Mouse (Mus musculus): ENCODE measurements at regions not wholly inside any gene's neighbourhood (a gene's known extent, or its start where the extent isn't known, plus 50 kb on each side); places are given as distances from the start of the nearest gene placed in this dataset.

DNA sequence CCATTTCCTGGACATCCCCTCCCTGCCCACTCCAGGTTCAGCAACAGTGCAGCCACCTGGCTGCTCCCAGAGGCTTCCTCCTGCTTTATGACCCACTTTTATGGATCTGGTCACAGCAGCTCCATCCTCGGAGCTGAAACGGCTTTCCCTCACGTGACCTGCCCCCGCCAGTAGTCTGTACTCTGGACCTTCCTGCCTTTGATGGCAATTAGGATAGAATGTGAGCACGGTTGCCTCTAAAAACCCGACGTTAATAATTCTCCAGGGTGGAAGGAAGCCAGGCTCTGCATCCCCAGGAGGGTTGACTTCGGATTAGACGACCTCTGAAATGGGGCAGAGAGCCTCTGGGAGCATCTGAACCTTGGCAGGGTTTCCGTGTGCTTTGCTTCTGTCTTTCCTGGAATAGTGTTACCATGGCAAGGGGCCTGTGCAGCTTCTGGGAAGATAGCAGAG, 214.0 kb downstream of the Gadd45g start:
- DNase-seq: peak; percentile 15

DNA sequence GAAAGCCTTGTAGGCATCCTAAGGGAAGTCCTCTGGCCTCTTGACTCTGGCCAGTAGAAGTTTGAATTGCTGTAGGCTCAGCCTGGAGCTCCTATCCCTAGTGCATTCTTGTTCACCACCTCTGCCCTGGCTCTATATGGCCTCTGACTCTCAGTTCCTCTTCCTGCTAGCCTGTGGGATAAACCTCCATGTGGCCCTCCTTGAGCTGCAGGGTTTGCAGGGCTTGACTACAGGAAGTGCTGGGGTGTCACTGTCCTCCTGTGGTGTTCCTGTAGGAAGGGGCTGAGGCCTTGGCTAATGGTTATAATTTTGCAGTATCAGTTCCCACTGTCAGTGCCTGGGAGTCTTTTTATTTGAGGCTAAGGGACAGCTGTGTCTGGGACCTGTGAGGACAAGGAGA, 215.0 kb downstream of the Gadd45g start:
- no peak for DNase-seq

DNA sequence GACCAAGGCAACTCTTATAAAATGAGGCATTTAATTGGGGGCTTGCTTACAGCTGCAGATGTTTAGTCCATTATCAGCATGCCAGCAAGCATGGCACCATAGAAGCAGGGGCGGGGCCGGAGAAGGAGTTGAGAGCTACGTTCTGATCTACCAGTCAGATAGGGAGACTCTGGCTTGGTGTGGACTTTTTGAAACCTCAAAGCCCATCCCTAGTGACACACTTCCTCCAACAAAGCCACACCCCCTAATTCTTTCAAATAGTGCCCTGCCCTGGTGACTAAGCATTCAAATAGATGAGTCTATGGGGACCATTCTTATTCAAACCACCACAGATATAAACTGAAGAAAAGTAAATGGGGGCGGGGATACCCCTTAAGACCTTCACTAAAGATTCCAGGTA, 215.4 kb downstream of the Gadd45g start:
- no peak for DNase-seq

DNA sequence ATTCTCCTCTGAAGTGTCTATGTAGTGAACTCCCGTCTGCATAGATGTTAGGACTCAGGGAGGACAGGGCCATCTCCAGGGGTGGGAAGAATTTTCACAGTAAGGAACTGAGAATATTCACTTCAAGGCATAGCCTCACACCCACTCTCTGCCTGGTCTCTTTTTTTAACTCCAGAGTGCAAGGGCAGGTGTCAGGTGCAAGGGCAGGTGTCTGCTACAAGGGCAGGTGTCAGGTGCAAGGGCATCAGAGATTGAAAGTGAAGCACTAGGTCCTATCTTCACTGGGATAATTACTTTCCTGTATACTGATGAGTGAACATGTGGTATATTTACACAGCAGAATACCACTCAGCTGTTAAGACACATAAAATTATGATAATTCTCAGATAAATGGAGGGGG, 216.1 kb downstream of the Gadd45g start:
- no peak for DNase-seq

DNA sequence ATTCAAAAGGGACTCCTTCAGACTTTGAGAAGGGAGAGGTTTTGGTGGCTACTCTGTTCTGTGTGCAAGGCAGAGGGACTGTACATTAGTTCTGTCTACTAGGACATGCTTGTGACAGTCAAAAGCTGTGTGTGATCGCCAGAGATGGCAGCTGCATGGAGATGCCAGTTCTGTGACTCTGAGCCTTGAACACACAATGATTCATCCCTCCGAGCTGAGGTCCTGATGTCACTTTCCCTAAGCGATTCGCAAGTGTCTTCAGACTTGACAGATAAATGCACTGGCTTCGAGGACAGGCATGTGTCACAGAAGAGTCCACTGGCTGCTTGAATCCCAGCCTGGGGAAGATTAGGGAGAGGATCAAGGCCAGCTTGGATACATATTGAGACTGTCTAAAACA, 218.8 kb downstream of the Gadd45g start:
- no peak for DNase-seq

DNA sequence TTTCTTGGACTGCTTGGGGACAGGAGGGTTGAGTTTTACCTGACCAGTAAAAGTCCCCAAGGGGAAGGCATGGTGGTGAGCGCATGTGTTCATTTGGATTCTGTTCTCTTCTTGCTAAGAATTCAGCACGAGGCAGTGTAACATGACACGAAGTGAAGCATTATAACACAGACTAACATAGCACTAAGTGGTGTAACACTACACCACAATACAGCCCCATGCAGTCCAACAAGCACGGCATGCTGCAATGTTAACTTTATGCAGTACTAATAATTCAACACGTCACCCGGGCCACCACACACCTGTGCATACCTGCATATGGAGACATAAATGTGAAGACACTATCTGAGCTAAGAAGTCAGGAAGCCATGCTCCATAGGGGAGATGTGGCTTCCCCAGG, 219.2 kb downstream of the Gadd45g start:
- no peak for DNase-seq

DNA sequence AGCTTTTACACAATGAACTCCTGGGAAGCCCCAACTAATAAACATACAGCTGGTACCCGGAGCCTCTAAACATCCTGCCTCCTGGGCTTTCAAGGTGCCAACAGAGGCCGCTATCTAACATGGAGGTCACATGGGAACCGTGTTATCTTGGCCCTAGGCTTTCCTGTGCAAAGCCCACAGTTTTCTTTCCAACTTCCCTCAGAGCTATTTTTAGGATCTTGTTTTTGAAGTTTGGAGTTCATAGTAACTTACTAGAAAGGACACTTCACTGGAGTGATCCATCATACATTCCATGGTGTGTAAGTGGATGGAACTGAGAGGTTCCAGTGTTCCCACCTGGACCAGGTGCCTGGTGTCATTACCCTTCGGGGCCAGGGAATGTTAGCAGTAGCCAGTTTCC, 220.6 kb downstream of the Gadd45g start:
- no peak for DNase-seq

DNA sequence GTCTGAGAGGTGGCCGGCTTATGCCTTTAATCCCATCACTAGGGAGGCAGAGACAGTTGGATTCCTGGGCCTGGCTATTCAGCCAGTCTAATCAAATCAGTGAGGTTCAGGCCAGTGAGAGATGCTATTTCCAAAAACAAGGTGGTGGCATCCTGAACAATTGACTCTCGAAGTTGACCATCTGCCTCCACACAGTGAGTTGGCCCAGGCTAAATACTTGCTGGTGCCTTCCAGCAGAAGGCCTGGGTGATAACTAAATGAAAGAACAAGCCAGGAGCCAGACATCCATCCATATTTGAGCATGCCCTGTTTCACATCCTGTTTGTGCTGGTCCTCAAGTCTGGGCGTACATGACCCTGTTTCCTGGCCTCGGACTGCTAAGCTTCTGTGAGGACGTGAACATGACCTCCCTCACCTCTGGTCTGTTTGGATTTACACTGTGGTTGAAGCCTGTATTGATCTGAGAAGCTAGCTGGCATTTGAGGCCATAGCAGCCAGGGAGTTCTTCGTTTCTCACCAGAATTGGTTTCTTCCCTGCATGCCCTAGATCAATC, 222.5 kb downstream of the Gadd45g start:
- DNase-seq: no peak

DNA sequence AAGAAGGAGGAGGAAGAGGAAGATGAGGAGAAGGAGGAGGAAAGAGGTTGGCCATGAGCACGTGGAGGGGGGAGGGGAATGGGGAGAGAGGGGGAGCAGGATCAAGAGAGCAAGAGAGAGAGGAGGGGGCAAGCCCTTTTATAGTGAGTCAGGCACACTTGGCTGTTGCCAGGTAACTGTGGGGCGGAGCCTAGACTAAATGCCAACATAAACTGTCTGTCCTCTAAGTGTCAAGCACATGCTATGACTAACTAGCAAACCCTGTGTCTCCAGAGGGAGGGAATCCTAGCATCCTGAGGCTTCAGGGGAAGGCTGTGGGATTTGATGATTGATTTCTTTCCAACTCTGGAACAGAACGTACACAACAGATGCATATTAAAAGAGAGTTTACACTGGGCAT, 223.2 kb downstream of the Gadd45g start:
- DNase-seq: no peak

DNA sequence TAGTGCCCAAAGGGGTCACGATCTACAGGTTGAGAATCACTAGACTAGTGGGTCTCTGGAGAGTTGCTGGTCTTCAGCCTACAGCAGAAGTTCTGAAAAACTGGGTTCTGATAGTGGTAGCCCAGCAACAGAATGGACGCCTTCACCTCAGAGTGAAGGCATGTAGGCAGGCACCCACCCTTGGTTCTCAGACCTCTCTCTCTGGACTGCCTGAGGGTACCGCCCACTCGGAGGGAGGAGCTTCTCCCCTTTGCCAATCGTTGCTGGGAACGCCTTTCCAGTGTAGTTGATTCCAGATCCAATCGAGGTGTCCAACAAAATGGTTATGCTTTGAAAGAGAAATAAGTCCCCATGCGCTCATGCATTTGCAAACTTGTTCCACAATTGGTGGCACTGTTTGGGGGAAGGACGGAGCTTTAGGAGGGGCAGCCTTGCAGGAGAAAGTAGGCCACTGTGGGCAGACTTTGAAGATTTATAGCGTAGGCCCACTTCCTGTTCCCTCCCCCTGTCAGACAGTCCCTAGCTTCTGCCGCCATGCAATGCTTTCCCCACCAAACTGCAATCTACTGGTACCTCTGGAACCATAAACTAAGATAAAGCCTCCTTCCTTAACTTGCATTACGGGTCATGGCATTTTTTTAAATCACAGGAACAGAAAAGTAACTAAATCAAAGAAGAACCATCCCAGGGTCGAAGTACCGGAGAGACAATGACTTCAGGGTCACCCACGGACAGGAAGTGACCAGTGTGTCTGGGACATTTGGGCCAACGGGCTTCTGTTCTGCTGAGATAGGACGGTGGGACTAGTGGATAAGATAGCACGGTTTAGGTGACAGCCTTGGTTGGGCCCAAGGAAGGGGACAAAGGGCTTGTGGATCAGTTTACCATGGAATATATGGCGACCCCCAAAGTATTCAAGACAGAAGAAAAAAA, 224.5 kb downstream of the Gadd45g start:
- DNase-seq: no peak

DNA sequence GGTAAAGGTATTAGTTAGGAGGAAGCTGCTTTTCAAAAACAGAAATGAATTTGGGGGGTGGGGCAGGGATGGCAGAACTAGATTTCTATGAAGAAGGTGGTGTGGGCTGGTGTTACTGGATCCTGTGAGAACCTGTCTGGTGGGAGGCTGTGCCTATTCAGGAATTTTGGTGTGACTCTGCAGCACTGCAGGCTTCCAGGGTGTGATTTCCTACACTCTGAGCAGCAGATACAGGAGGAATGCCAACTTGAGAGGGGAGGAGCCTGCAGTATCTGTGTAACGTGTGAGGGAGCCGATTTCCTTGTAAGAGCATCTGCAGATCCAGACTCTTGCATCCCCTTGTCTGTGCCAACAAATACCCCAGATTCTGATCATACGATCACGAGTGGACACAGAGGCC, 231.1 kb downstream of the Gadd45g start:
- DNase-seq: no peak

DNA sequence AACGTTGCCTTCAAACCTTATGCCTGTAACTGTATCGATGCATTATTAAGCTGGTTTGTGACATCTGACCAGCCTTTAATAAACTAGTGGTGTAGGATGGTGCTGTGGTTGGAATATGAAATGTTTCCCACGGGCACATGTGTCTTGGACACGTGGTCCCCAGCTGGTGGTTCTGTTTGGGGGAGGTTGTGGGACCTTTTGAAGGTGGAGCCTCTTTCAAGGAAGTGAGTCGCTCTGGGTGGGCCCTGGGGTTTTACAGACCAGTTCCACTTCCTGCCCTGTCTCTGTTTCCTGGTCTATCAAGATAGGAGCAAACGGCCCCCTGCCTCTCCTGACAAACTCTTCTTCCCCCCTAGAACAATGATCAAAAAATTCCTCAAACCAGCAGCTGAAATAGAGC, 232.1 kb downstream of the Gadd45g start:
- DNase-seq: no peak

DNA sequence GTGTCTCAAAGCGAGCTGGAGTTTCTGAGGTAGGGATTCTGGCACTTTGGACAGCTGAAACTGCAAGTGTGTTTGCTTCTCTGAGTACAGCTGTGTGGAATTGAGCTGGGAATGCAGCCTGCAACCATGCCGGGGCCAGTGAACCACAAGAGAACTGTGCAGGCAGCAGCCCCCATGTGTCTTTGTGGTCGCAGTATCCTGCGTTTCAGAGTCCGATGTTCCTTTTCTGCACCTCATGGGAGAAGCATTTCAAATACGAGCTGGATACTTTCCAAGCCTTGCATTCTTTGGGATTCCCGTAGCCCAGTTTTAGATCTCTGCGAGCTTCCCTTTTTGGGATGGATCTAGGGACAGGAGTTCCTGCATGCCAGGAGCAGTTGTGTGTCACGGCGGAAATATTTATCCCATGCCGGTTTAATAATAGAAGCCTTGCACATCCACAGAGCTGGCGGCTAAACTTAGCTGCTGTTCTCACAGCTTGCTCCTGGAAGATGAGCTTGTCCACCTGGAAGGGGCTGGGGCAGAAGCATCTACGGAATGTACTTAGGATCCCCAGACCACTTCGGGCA, 233.3 kb downstream of the Gadd45g start:
- DNase-seq: no peak

DNA sequence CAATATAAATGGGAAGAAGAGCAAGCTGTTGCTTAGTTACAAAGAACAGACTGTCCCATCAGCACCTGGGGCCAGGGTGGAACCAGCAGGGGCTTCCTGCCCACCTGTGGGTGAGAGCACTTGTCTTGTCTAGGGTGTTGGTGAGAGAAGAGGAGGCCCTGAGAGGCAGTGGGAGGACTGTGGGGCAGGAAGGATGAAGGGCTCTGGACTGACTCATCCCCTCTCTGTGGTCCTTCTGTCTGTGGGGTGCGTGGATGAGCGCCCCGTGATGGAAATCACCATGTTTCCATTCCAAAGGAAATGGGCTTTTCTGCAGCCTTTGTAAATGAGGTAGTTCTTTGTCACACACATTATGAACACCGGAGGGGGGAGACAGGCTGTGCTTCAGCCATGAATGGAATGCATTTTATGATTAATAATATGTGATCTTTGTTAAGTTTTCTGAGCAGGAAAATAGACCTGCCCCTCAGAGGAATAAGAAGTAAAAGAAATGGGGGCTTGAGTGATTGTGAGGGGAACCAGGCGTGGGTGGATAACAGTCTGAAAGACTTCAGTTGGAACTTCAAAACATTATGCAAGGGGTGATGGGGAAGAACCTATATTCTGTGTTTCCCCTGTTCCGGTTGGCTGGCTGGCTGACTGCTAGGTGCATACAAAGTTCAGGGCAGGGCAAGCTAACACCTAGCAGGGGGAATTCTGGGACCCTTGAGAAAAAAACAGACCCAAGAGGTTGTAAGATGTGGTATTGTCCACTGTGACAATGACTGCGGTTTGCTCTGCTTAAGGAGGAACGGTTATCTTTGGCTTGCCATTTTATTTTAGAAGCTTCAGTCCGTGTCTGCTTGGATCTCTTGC, 237.3 kb downstream of the Gadd45g start:
- no peak for DNase-seq

DNA sequence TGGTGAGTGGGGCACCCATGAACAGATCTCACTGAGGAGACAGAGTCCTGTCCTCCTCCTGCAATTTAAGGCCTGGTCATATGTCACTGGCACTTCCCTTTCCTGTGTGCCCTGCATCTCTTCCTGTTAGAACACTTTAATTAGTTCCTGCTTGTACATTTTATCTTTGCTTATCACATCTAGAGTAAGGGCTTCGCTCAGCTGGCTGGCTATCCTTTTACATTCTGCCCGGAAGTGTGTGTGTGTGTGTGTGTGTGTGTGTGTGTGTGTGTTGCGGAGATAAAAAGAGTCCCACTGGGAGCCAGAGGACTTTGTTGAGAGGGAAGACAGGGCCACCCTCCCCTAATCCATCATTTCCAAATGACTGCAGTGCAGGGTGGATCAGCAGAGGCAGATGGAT, 238.6 kb downstream of the Gadd45g start:
- DNase-seq: no peak

DNA sequence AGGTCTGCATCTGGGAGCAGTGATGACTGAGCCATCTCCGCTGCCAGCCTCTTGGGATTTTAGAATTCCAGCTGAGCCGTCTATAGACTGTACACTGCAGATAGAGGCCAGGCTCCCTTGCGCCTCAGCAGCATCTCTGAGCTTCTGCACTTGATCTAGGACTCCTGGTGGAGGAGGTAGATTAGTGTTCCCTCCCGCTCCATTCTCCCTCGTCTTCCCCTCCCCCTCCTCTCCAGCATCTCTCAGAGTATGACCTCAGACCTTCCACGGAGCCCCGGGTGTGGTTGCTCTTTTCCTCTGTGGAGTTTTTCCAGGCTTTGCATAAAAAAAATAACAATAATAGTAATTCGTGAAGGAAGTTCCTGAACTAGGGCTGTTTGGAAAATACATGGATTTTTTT, 241.8 kb downstream of the Gadd45g start:
- DNase-seq: no peak

DNA sequence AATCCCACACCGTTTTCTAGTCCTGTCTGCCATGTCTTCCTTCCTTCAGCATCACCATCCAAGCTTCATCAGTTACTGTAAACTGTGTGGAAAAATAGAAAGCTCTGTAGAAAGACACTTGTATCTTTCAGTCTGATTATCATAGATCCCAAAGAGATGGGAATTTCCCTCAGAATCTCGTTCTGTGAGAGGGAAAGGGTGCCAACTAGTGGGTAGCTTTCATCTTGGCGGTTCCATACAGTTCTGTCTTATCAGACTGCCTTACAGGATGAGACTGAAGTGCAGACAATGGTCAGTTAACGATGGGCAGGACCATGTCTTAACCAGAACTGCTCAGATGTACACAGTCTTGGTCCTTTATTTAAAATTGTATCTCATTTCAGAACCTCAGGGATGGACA, 243.9 kb downstream of the Gadd45g start:
- no peak for DNase-seq

DNA sequence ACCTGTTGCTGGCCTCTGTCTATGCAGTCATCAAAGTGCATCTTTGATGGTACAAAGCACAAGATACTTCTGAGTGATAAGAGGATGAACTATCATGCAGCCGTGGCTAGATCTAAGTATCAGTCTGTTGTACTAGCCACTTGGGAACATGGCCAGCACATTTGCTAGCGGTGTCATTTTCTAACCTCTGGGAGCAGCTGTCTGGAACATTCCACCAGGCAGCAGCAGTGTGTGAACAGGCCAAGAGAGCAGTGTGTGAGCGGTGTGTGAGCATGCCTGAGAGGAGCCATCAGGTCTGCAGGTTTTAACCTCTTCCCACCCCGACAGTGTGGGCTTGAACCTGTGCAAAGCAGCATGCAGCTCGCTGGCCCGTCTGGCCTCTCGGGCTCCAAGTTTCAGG, 248.3 kb downstream of the Gadd45g start:
- no peak for DNase-seq

DNA sequence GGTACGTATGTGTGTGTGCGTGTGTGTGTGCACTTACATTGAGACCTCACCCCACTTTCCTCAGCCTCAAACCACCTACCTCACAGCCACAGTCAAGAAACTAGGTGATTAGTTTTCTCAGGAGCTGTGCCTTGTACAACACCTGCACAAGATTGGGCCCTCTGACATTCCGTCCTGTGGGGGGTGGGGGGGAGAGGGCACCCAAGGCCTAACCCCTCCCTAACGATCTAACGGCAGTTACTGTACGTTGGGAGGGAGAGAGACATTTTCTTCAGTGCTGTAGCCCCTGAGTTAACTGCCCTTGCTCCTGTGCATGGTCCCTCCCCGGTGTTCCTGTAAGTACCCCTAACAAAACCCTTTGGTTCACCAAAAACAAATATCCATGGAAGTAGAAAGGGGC, 250.0 kb downstream of the Gadd45g start:
- no peak for DNase-seq

DNA sequence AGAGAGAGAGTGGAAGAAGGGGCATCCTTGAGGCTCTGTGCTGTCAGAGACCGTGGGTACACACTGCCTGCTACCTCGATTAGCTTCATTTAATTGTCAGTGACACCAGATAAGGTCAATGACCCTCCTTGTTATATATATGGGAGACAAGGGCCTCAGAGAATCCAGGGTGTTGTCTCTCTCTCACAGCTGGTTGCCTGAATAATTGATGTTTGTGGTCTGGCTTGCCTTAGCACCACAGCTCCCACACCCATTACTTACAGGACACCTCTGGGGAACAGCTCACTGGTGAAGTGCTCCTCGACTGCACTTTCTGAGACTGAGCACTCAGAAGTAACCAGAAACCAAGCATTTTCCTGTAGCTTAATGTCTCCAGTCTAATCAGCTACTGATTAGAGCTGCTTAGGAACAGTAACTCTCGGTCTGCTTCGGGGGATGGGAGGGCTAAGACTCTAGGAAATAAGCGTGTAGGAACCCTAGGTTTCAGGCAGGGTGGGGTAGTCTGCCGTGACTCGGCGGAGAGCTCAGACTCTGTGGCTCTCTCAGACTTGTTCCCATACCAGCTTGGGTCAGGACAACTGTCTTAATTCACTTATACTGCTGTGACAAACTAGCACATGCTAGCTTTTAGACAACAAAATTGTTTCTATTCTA, 259.6 kb downstream of the Gadd45g start:
- DNase-seq: no peak

DNA sequence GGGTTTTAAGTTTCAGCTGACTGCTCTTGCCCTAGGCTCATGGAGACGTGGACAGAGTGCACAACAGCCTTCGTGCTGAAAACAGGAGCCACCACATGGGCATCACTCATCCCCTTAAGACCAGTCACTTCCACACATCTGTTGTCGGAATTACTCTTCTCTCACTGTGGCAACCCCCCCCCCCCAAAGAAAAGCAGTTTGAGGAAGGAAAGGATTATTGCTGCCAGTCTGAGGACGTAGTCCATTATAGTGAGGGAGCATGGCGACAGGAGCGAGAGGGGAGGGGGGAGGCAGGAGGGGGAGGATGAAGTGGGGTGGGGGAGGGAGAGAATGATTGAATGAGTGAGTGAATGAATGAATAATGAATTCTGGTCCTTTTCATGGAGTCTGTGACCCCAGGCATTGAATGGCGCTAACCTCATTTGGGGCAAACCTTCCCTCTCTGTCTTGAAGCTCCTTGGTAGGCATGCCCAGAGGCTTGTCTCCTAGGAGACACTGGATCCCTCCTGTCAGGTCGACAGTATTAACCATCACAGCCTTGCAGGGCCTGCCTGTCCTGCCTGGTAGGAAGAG, 262.0 kb downstream of the Gadd45g start:
- no peak for DNase-seq

DNA sequence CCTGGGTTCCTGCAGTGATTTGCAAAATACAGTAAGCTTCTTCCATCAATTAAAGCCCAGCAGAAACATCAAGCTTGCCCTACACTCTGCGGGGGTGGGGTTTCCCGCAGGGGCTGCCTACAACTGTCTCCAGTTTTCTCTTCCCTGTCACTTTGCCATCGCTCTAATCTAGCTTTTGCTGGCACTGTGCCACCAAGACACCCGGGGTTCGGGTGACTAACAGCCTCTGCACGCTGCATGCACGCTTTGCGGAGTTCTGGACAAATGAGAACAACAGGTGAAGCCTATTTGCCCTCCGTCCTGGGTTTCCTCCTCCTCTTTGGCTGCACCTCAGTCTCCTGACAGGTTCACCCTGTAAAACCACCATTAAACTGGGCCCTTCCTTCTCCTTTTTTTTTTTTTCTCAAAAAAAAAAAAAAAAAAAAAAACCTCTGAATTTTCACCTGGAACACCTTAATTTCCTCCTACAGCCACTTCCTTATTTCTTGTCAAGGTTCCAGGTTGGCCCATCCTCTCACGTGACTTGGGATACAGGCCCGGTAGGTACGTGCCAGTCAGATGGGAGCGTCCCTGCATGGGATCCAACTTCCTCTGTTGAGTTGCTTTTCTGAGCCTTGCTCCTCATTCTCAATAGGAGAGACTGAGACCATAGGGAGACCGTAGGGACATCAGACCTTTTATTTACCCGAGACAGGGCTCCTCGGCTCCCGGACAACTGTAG, 262.7 kb downstream of the Gadd45g start:
- no peak for DNase-seq

Measured in cerebellum, adult 11 months (tissue).